Mouse (Mus musculus): ENCODE measurements around the gene Smg6. TPM values are rescaled to one million over a fixed set of nuclear protein-coding genes. Genes with fewer than 3 reads are reported as not detected.
A peak's percentile ranks its signal among the peaks of the same experiment; 100 is the strongest.

Gene Smg6
- polyA plus RNA-seq, 1 experiment from 2014 or later: 24.1 TPM

DNA sequence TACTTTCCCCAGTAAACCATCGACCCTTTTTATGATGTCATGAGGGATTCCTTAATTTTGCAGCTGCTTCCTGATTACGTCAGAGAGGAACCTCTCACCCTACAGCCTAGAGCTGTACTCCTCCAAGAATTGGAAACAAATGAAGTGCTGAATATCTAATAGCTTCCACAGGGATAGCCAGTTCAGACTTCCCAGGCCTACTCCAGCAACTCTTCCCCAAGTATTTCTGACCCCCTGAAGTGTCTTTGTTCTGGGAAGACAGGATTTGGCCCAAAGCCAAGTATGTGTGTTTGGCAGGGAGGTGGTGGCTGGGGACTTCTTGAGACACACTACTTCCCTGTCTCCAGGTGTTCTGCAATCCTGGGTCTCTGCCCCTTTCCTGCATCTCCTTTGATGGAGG is 105.6 kb downstream of the Smg6 start:
- 68% methylated on average over 2 of the region's 2 CpGs for WGBS
- ATAC-seq (ENCODE audit: insufficient number of reproducible peaks, insufficient read depth, low FRiP score, low TSS enrichment): no peak

DNA sequence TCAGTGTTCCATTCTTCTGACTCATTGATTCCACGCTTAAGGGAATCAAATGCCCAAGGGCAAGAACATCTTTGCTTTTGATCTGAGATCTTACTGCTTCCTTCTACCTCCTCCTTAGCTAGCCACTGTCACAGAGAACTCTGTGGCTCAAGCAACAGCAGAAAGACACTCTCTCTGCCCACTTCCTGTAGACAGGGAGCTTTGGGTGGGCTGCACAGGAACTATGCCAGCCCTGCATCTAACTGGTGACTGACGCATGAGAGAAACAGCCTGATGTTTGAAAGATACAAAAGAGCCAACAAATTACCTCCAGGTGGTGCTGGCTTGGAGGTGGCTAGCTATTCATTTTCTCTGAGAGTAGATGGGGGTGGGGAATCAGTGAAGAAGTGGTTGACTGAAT is 107.3 kb downstream of the Smg6 start:
- 58% methylated on average over 2 of the region's 2 CpGs for WGBS
- no peaks in the 10 kb centered on the region for H3K36me3 ChIP-seq
- H3K4me1 ChIP-seq: 0 out of 2 replicates have a peak, but pooled peaks cover 4% of the 10 kb centered on the region
- no peaks in the 10 kb centered on the region for H3K9me3 ChIP-seq
- H3K4me3 ChIP-seq: no peak overlapping the region
- ATAC-seq (ENCODE audit: insufficient number of reproducible peaks, insufficient read depth, low FRiP score, low TSS enrichment): no peak
- H3K27ac ChIP-seq: no peak overlapping the region
- no peak overlapping the region for H3K9ac ChIP-seq
- no peak overlapping the region for H3K4me2 ChIP-seq (replicated peaks)
- H3K27me3 ChIP-seq: no peaks in the 10 kb centered on the region

More for the DNA sequence above, 105.6 kb downstream of the Smg6 start:
- Histone ChIP-seq H3K9ac (no peak overlapping the region), H3K27ac (peak overlapping the region; percentile 32; the same call in 1 of the 2 replicates), H3K4me3 (no peak overlapping the region), H3K36me3 (no peaks in the 10 kb centered on the region), H3K4me2 (replicated peaks) (no peak overlapping the region), H3K9me3 (no peaks in the 10 kb centered on the region), H3K27me3 (no peaks in the 10 kb centered on the region), H3K4me1 (0 out of 2 replicates have a peak, but pooled peaks cover 4% of the 10 kb centered on the region)

DNA sequence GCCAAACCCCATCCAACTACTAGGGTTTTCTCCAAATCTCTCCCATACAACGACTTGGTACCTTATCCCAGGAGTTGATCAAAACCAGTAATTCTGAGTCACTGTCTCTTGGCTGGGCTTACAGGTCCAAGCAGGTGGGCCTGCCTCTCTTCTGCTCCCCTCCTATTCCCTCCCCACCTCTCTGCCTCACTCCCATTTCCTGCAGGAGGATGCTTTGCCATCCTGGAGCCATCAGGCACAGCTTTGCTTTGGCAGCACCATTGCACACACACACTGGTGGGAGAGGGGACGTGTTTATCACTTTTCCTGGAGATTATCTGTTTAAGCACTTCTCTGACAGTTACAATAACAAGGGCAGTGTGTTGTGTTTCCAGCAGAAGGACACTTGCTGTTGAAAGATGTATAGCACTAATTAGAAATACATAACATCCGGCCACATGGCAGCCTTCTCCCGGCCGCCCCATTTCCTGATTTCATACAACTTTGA is 108.0 kb downstream of the Smg6 start:
- H3K4me2 ChIP-seq (replicated peaks): no peak overlapping the region
- WGBS: 83% methylated on average over 5 of the region's 5 CpGs
- H3K4me3 ChIP-seq: no peak overlapping the region
- H3K4me1 ChIP-seq: 0 out of 2 replicates have a peak, but pooled peaks cover 4% of the 10 kb centered on the region
- no peaks in the 10 kb centered on the region for H3K9me3 ChIP-seq
- no peak overlapping the region for H3K9ac ChIP-seq
- no peaks in the 10 kb centered on the region for H3K27me3 ChIP-seq
- ATAC-seq (ENCODE audit: insufficient number of reproducible peaks, insufficient read depth, low FRiP score, low TSS enrichment): no peak
- peaks cover 3% of the 10 kb centered on the region; the same call in 1 of the 2 replicates for H3K36me3 ChIP-seq
- H3K27ac ChIP-seq: no peak overlapping the region

DNA sequence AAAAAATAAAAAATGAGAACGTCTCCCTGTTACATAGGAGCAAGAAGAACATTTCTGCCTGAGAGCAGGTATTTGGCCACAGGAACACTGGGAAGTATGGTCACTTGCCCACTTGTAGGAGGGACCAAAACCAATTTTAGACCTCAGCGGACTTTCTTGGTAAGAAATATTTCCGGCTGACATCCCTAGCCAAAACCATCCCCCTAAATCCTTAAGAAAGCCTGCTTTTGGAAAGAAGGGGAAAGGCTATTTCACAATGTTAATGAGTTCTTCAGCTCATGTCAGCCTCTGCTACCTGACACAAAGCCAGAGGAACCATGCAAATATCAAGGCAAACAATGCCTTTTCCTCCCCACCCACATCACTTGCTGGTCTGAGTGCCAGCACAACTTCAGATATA is 108.5 kb downstream of the Smg6 start:
- Histone ChIP-seq H3K9me3 (no peaks in the 10 kb centered on the region), H3K27me3 (no peaks in the 10 kb centered on the region), H3K36me3 (peaks cover 3% of the 10 kb centered on the region; the same call in 1 of the 2 replicates), H3K9ac (no peak overlapping the region), H3K27ac (no peak overlapping the region), H3K4me2 (replicated peaks) (no peak overlapping the region), H3K4me3 (no peak overlapping the region), H3K4me1 (0 out of 2 replicates have a peak, but pooled peaks cover 4% of the 10 kb centered on the region)
- 89% methylated on average over 3 of the region's 3 CpGs for WGBS
- ATAC-seq (ENCODE audit: insufficient number of reproducible peaks, insufficient read depth, low FRiP score, low TSS enrichment): no peak

DNA sequence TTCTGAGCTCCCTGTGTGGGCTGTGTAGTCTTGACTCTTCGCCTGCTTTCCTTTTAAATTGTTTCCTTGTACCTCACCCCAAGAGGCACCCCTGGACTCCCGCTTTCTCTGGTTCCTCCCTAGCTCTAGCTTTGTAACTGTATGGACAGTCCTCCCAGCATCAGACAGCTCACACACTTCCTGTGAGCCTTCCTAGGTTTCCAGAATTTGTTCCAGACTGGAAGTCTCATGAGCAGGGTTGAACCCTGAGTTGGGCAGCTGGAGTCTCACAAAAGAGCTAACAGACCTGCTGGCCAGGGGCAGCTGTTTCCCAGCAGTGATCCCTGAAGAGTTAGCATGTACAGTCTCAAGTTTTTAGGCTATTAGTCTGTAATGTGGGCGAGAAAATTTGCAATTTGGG is 118.7 kb downstream of the Smg6 start:
- Histone ChIP-seq H3K9ac (no peak overlapping the region), H3K4me3 (no peak overlapping the region), H3K27ac (peak overlapping the region; percentile 32), H3K4me1 (peaks cover 42% of the 10 kb centered on the region), H3K36me3 (peaks cover 14% of the 10 kb centered on the region; the same call in 1 of the 2 replicates), H3K27me3 (no peaks in the 10 kb centered on the region), H3K4me2 (replicated peaks) (no peak overlapping the region), H3K9me3 (no peaks in the 10 kb centered on the region)
- no peak for ATAC-seq (ENCODE audit: insufficient number of reproducible peaks, insufficient read depth, low FRiP score, low TSS enrichment)
- WGBS: 77% methylated on average over 3 of the region's 3 CpGs

DNA sequence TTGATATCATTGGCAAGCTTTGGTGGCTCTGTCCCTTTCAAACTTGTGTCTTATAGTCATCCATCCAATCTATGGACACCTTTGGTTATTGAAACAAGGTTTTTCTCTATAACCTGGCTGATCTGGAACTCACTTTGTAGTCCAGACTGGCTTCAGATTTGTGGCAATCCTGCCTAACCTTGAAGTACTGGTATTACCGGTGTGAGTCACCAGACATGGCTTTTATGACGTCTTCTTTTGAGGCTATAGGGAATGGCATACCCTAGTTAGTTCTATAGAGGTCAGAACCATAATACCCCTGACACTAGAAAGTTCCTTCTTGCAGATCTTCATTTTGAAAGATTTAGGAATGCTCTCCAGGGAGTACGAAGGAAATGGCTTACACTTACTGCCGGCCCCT is 120.2 kb downstream of the Smg6 start:
- H3K9me3 ChIP-seq: no peaks in the 10 kb centered on the region
- H3K4me1 ChIP-seq: peaks cover 57% of the 10 kb centered on the region
- H3K4me2 ChIP-seq (replicated peaks): no peak overlapping the region
- H3K36me3 ChIP-seq: peaks cover 9% of the 10 kb centered on the region; the same call in 1 of the 2 replicates
- no peaks in the 10 kb centered on the region for H3K27me3 ChIP-seq
- no peak overlapping the region for H3K4me3 ChIP-seq
- 82% methylated on average over 4 of the region's 4 CpGs for WGBS
- H3K27ac ChIP-seq: no peak overlapping the region
- H3K9ac ChIP-seq: no peak overlapping the region
- ATAC-seq (ENCODE audit: insufficient number of reproducible peaks, insufficient read depth, low FRiP score, low TSS enrichment): no peak

DNA sequence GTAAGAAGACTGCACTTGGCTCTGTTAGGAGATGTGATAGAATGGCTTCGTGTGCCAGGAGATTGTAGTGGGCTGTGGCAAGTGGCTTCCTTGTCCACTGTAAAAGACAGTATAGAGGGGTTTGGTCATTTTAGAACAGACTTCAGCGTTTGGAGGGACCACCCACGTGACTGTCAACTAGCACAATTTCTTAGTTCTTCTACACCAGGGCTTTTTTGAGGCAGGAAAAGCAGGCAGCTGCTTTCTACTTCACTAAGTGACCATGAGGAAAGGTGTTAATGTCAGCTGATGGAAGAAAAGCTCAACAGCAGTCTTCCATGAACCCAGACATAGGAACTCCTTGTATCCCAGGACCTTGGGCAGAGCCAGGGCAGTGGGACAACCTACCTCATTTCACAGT is 121.0 kb downstream of the Smg6 start:
- Histone ChIP-seq H3K9me3 (no peaks in the 10 kb centered on the region), H3K4me1 (peaks cover 65% of the 10 kb centered on the region), H3K36me3 (peaks cover 6% of the 10 kb centered on the region; the same call in 1 of the 2 replicates), H3K4me3 (no peak overlapping the region), H3K4me2 (replicated peaks) (no peak overlapping the region), H3K27ac (peak overlapping the region; percentile 72), H3K9ac (no peak overlapping the region), H3K27me3 (no peaks in the 10 kb centered on the region)
- WGBS: 74% methylated on average over 3 of the region's 3 CpGs
- no peak for ATAC-seq (ENCODE audit: insufficient number of reproducible peaks, insufficient read depth, low FRiP score, low TSS enrichment)

DNA sequence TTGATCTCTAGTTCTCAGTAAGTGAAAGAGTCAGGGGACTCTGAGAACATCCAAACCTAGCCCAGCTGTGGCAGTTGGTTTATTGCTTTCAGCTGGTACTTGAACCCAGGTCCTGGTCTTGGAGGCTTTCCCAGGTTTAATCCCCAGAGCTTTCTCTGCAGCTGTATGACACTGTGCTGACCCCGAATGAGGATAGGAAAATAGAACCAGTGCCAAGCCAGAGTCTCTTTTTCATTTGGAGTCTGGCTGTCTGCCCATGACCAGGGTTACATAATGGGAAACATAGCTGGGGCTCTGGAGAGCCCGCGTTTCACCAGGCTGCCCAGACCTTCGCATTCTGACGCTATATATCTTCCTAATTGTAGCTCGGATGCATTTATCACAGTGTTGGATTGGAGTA is 121.4 kb downstream of the Smg6 start:
- H3K27ac ChIP-seq: peak overlapping the region; percentile 72
- no peak overlapping the region for H3K4me3 ChIP-seq
- 25% methylated on average over 6 of the region's 6 CpGs for WGBS
- 0 out of 2 replicates have a peak, but pooled peaks cover 2% of the 10 kb centered on the region for H3K36me3 ChIP-seq
- no peak overlapping the region for H3K4me2 ChIP-seq (replicated peaks)
- H3K9ac ChIP-seq: no peak overlapping the region
- H3K27me3 ChIP-seq: no peaks in the 10 kb centered on the region
- ATAC-seq (ENCODE audit: insufficient number of reproducible peaks, insufficient read depth, low FRiP score, low TSS enrichment): peak; percentile 89; the same call in 1 of the 2 replicates
- no peaks in the 10 kb centered on the region for H3K9me3 ChIP-seq
- H3K4me1 ChIP-seq: peaks cover 70% of the 10 kb centered on the region

DNA sequence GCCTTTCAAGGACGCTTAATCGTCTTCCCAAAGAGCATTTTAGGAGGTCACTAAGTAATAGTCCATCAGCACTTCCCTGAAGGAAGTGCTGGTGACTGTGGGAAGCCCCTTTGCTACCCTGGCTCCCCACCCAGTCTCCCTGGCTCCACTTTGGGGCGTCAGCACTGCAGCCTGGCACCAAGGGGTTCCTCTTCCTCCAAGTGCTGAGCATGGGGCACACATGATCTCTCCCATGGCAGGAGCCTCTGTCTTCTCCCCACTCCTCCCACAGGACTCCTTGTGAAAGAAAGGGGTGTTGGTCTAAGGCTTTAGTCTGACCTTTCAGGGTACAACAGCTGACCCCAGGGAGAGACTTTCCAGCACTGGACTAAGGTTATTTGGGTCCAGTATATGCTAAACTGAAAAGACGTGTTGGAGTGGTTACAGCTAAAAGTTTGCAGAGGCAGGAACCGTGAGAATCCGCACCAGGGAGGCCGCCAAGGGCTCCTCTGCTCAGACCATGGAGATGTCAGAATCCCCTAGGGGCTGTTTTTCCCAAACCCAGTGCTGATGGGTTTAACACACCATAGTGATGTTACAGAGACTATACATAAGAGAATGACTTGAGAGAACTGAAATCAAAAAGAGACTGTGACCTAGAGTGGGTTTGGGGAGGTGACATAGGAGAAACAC is 122.2 kb downstream of the Smg6 start:
- H3K4me1 ChIP-seq: peaks cover 78% of the 10 kb centered on the region
- 73% methylated on average over 7 of the region's 7 CpGs for WGBS
- H3K36me3 ChIP-seq: no peaks in the 10 kb centered on the region
- peak overlapping the region; percentile 88 for H3K27ac ChIP-seq
- H3K9me3 ChIP-seq: no peaks in the 10 kb centered on the region
- H3K4me3 ChIP-seq: no peak overlapping the region
- H3K9ac ChIP-seq: no peak overlapping the region
- H3K4me2 ChIP-seq (replicated peaks): no peak overlapping the region; the same call in 1 of the 2 replicates
- no peaks in the 10 kb centered on the region for H3K27me3 ChIP-seq
- no peak for ATAC-seq (ENCODE audit: insufficient number of reproducible peaks, insufficient read depth, low FRiP score, low TSS enrichment)

DNA sequence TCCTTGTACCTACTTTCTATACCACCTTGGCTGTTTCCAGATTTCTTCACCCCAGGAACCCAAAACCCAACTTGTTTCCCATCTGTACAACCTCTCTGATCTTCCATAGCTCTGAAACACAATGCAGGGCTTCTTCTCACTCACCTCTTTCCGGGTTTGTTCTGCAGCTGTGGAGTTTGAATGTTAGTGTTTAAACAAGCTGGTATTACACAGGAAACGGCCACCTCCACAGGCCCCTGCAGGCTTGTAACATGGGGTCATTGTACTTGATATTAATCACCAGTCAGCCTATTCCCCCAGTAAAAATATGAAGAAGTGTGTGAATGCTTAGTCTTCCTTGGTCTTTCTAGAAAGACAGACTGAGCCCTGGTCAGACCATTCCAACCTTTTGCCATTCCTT is 123.5 kb downstream of the Smg6 start:
- WGBS: 20% methylated on average over 2 of the region's 2 CpGs
- Histone ChIP-seq H3K36me3 (no peaks in the 10 kb centered on the region), H3K9ac (no peak overlapping the region), H3K27ac (peak overlapping the region; percentile 82; the same call in 1 of the 2 replicates), H3K4me2 (replicated peaks) (no peak overlapping the region), H3K4me1 (peaks cover 85% of the 10 kb centered on the region), H3K9me3 (no peaks in the 10 kb centered on the region), H3K27me3 (no peaks in the 10 kb centered on the region), H3K4me3 (no peak overlapping the region)
- ATAC-seq (ENCODE audit: insufficient number of reproducible peaks, insufficient read depth, low FRiP score, low TSS enrichment): no peak

DNA sequence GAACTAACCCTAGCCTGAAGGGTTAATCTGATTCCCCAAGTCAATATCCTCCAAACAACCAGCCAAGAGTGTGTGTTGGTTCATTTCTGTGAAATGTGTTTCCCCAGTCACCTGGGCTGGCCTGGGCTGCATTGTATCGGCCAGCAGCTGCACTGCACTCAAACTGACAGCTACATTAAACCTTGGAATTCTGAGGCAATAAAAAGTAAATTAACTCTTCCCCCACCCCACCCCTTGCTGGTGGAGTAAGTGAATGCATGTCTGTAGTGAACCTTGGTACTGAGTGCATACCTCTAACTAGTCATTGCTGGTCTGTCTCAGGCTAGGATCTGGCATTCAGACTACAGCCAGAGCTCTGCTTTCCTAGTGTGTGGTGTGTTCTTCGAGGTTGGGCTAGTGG is 124.2 kb downstream of the Smg6 start:
- ATAC-seq (ENCODE audit: insufficient number of reproducible peaks, insufficient read depth, low FRiP score, low TSS enrichment): no peak; the same call in 1 of the 2 replicates
- Histone ChIP-seq H3K4me1 (peaks cover 85% of the 10 kb centered on the region), H3K36me3 (no peaks in the 10 kb centered on the region), H3K4me2 (replicated peaks) (no peak overlapping the region), H3K4me3 (no peak overlapping the region), H3K27me3 (no peaks in the 10 kb centered on the region), H3K27ac (peak overlapping the region; percentile 82; the same call in 1 of the 2 replicates), H3K9ac (no peak overlapping the region), H3K9me3 (no peaks in the 10 kb centered on the region)
- WGBS: 54% methylated on average over 2 of the region's 2 CpGs

DNA sequence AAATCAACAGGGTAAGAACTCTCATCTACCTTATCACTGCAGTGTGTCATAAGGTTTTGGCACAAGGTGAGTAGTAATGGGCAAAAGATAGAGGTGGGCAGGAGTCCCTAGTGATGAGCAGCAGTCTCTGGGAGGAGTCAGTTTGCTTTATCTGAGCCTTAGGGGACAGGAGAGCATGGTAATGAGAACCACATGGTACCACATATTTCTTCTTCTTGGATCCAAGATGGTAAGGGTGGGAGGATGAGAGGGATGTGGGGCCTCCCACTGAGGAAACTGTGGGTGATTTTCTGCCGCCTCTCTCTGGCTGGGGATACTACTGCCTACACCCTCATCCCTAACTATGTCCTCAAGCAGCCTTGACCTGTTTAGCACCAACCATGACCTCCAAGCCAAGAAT is 125.6 kb downstream of the Smg6 start:
- 24% methylated on average over 1 of the region's 1 CpGs for whole genome bisulfite sequencing
- Histone ChIP-seq H3K9ac (no peak overlapping the region), H3K27me3 (no peaks in the 10 kb centered on the region), H3K4me1 (peaks cover 82% of the 10 kb centered on the region), H3K4me2 (replicated peaks) (no peak overlapping the region; the same call in 1 of the 2 replicates), H3K4me3 (no peak overlapping the region), H3K9me3 (no peaks in the 10 kb centered on the region), H3K36me3 (no peaks in the 10 kb centered on the region), H3K27ac (peak overlapping the region; percentile 82)
- ATAC-seq (ENCODE audit: insufficient number of reproducible peaks, insufficient read depth, low FRiP score, low TSS enrichment): no peak

All from embryonic facial prominence, embryonic 12.5 days (tissue).